Mouse (Mus musculus) CH12.LX (cell line): ENCODE results near the gene 1700067K01Rik. TPM values are rescaled to one million over a fixed set of nuclear protein-coding genes. Genes with fewer than 3 reads are reported as not detected.

ENCODE experiments used
- DNase-seq: peaks from one replicate; pipeline ENCODE4 v3.0.0-alpha.2; 2013; ENCODE audit errors: extremely low read depth
- H3K27ac ChIP-seq: 2 replicates; pipeline ENCODE4 v1.5.1; 2012; ENCODE audit warnings: low read depth, mild to moderate bottlenecking, control low read depth, moderate library complexity; ENCODE audit not compliant: insufficient read depth
- H3K27me3 ChIP-seq: replicated peaks from 2 replicates; pipeline ENCODE3; 2012; ENCODE audit warnings: inconsistent platforms
- H3K36me3 ChIP-seq, 2 experiments: replicated peaks in 1 of 2; 2 replicates each; pipeline versions ENCODE3 to v1.6.1; 2012; ENCODE audit warnings: inconsistent platforms in 1 of 2, low read length in 1 of 2, mild to moderate bottlenecking in 1 of 2, mixed read lengths in 1 of 2, moderate library complexity in 1 of 2; ENCODE audit not compliant: control insufficient read depth in 1 of 2, insufficient read depth in 1 of 2
- H3K4me1 ChIP-seq, 2 experiments: 2 replicates each; pipeline ENCODE4 v1.6.1; 2012; ENCODE audit warnings: inconsistent platforms in 1 of 2, moderate library complexity in 1 of 2; ENCODE audit not compliant: insufficient read depth in 2 of 2, control insufficient read depth in 1 of 2
- H3K4me2 ChIP-seq: 2 replicates; pipeline ENCODE4 v1.6.1; 2012; ENCODE audit warnings: low read depth, mild to moderate bottlenecking, control low read depth; ENCODE audit not compliant: poor library complexity, insufficient read depth, severe bottlenecking
- H3K4me3 ChIP-seq, 3 experiments: fragments of 150-350 bp in 1 of 3; sonication (generic) in 1 of 3; replicated peaks in 1 of 3; 2 replicates each; pipeline versions ENCODE3 to v1.5.1; 2011 to 2012; ENCODE audit warnings: low read depth in 2 of 3, low read length in 2 of 3, mild to moderate bottlenecking in 2 of 3, moderate library complexity in 2 of 3, control low read depth in 1 of 3, improper control_type of control experiment in 1 of 3, inconsistent platforms in 1 of 3, mixed read lengths in 1 of 3; ENCODE audit not compliant: poor library complexity in 1 of 3
- H3K79me2 ChIP-seq: replicated peaks from 2 replicates; pipeline ENCODE4 v1.6.1; 2012; ENCODE audit warnings: mild to moderate bottlenecking, moderate library complexity; ENCODE audit not compliant: control insufficient read depth, poor library complexity, insufficient read depth, severe bottlenecking; ENCODE audit errors: extremely low read depth
- H3K9ac ChIP-seq: 2 replicates; pipeline ENCODE4 v1.6.1; 2012; ENCODE audit warnings: low read depth, mild to moderate bottlenecking, control low read depth, moderate library complexity; ENCODE audit not compliant: insufficient read depth
- H3K9me3 ChIP-seq: replicated peaks from 2 replicates; pipeline ENCODE3; 2012; ENCODE audit warnings: low read length, inconsistent platforms, mixed read lengths
- EP300 ChIP-seq: IDR thresholded peaks from 2 replicates; pipeline ENCODE4 v1.6.1; 2011; ENCODE audit warnings: low read length, improper control_type of control experiment
- GABPA ChIP-seq: IDR thresholded peaks from 2 replicates; pipeline ENCODE4 v1.6.1; 2012; ENCODE audit warnings: low read depth, low read length, improper control_type of control experiment, inconsistent platforms; ENCODE audit not compliant: insufficient replicate concordance
- MAFK ChIP-seq: IDR thresholded peaks from 2 replicates; pipeline ENCODE4 v1.6.1; 2011; ENCODE audit warnings: low read length, improper control_type of control experiment; ENCODE audit not compliant: insufficient replicate concordance
- MAZ ChIP-seq: IDR thresholded peaks from 2 replicates; pipeline ENCODE4 v1.6.1; 2012; ENCODE audit warnings: low read depth, mild to moderate bottlenecking, inconsistent platforms, low read length, improper control_type of control experiment, moderate library complexity
- NELFE ChIP-seq: IDR thresholded peaks from 2 replicates; pipeline ENCODE4 v1.6.1; 2011; ENCODE audit warnings: low read depth, low read length, improper control_type of control experiment
- SIN3A ChIP-seq: IDR thresholded peaks from 2 replicates; pipeline ENCODE4 v1.6.1; 2012; ENCODE audit warnings: low read length, improper control_type of control experiment, inconsistent platforms
- TBP ChIP-seq: conservative IDR thresholded peaks from 2 replicates; pipeline ENCODE4 v1.6.1; 2011; ENCODE audit warnings: low read depth, low read length, improper control_type of control experiment
- TCF12 ChIP-seq: IDR thresholded peaks from 2 replicates; pipeline ENCODE4 v1.6.1; 2014; ENCODE audit warnings: low read depth, mild to moderate bottlenecking, inconsistent platforms, low read length, improper control_type of control experiment
- UBTF ChIP-seq: IDR thresholded peaks from 2 replicates; pipeline ENCODE4 v1.6.1; 2012; ENCODE audit warnings: low read depth, mild to moderate bottlenecking, inconsistent platforms, low read length, improper control_type of control experiment, moderate library complexity
- USF1 ChIP-seq: IDR thresholded peaks from 2 replicates; pipeline ENCODE4 v1.6.1; 2014; ENCODE audit warnings: low read depth, mild to moderate bottlenecking, inconsistent platforms, low read length, improper control_type of control experiment
- ZC3H11A ChIP-seq: IDR thresholded peaks from 2 replicates; pipeline ENCODE4 v1.6.1; 2012; ENCODE audit warnings: low read depth, mild to moderate bottlenecking, inconsistent platforms, low read length, improper control_type of control experiment
- ZMIZ1 ChIP-seq: IDR thresholded peaks from 2 replicates; pipeline ENCODE4 v1.6.1; 2012; ENCODE audit warnings: low read depth, mild to moderate bottlenecking, inconsistent platforms, low read length, improper control_type of control experiment
- dilution Hi-C: fragments of 300-500 bp; cut with MboI; formaldehyde crosslinking; loops from 2 replicates; pipeline ENCODE4 v1.14.3; 2020; ENCODE audit warnings: low sequenced_read_pairs; ENCODE audit not compliant: extremely low pct_unique_long_range_greater_than_20kb, extremely low pct_ligation_motif_present
- in situ Hi-C: fragments of 300-500 bp; cut with MboI; formaldehyde crosslinking; loops from 3 replicates; pipeline ENCODE4 v1.14.3; 2019; ENCODE audit warnings: low sequenced_read_pairs, low pct_ligation_motif_present, low pct_unique_long_range_greater_than_20kb, mixed read lengths
- polyA plus RNA-seq: library from polyadenylated mRNA; unstranded; fragments of >175 nt; gene quantifications from 2 replicates; pipeline ENCODE4 v1.2.1, GENCODE M21; 2012; ENCODE audit warnings: low read depth; ENCODE audit not compliant: insufficient read length
- total RNA-seq, 2 experiments: library from RNA; depleted of rRNA; stranded (reverse); fragments of 300-350 nt in 1 of 2; fragments of >200 nt in 1 of 2; gene quantifications; 2 replicates each; pipeline ENCODE4 v1.2.3; 2012 to 2014

Gene 1700067K01Rik
- total and polyA plus RNA-seq, 3 experiments, result 0.38 to 0.67 TPM; not detected in 1

DNA sequence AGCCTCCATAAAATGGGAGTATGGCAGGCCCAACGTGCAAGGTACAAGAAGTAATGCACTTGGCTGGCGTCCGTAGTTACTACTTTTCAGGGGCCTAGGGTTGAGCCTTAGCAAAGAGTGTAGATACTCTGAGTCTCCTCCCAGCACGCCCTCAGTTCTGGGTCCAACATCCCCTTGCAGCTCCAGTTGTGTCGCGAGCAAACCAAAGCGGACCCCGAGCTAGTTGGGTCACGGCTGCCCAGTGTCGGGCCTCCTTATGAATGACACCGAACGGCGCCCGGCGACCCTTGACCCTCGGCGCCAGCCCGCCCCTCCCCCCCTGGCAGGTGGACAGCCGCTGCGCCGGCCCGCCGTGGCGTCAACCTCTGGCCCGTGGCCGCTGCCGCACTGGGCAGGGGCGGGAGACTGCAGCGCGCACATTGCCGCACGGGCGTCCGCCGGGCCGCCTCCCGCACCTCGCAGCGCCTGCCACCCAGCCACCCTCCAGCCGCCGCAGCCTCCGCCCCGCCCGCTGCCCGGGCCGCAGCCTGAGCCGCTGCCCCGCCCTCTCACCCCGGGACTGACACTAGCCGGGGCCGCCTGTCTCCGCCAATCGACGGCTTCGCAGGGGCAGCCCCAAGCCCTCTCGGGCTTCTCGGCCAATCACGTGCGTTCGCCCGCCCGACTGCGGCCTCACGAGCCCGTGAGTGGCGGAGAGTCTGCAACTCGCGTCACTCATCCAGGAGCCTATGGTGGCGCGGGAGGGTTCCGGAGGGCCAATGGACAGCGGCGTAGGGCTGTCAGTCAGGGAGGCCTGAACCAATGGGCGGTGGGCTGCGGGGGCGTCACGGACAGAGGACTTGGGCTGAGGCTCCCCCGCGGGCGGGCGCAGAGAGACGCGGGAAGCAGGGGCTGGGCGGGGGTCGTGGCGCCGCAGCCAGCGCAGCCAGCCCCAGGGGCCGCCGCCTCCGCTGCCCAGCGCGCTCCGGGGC lies 28.9 kb upstream of the 1700067K01Rik start, which contains the start of gene Prkaca (continued):
- no peak for TF ChIP-seq UBTF

DNA sequence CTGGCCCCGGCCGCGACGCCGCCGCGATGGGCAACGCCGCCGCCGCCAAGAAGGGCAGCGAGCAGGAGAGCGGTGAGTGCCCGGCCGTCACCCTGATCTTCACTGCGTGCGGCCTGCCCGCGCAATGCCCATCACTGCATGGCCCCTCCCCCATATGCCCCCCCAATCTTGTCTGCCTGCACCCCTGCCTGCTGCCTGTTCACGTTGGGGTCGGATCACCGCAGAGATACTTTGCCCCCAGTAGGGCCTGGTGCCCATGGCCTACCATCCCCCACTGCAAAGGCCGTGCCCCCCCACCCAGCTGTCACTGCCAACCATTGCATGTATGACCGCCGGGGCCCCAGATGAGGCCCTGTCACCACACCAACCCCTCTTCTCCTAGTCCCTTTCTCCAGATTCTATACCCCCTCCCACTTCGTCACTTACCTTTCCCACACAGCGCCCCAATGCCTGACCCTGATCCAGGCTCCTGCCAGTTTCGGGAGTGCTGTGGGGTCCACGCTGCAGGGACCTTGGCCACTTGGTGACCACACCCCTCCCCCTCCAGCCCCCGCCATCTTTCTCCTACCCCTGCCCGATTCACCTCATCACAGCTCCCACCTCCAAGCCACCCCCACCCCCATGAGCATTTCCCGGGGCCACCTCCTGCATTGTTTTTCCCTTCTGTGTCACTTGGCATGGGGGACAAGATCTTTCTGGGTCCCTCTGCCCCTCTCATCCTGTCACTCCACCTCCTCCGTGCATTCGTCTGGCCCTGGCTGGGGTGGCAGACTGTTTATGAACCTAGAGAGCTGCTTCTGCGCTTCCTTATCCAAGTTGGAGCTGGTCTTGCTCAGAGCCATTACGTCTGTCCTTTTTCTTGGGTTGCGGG lies 27.9 kb upstream of the 1700067K01Rik start:
- no peaks in the 10 kb centered on the region for H3K9me3 ChIP-seq
- TF ChIP-seq SIN3A, result no peak
- 0 out of 2 replicates have a peak, but pooled peaks have one; percentile 5 for TF ChIP-seq NELFE
- no peaks in the 10 kb centered on the region for H3K27me3 ChIP-seq
- peaks cover 12 to 43% of the 10 kb centered on the region in 2 experiments for H3K4me1 ChIP-seq
- H3K4me3 ChIP-seq, result peak overlapping the region; percentile 66 to 99 (median 82)
- H3K27ac ChIP-seq, result peak overlapping the region; percentile 7; the same call in 1 of the 2 replicates
- DNase-seq, result no peak
- peak overlapping the region; percentile 93 for H3K4me2 ChIP-seq
- dilution Hi-C loops (no loop called here), in situ Hi-C loops (no loop called here)
- peaks cover 4% of the 10 kb centered on the region; the same call in 1 of the 2 replicates for H3K79me2 ChIP-seq
- H3K9ac ChIP-seq, result peak overlapping the region; percentile 72
- peaks cover 12 to 33% of the 10 kb centered on the region in 2 experiments for H3K36me3 ChIP-seq

GRCm38 (mm10) chr8:83974521-83974920 lies 26.8 kb upstream of the 1700067K01Rik start:
- dilution Hi-C loops, result no loop called here
- peaks cover 12 to 45% of the 10 kb centered on the region in 2 experiments for H3K4me1 ChIP-seq
- no peak overlapping the region for H3K27ac ChIP-seq
- no peak overlapping the region for H3K9ac ChIP-seq
- H3K4me3 ChIP-seq, result no peak overlapping the region
- DNase-seq, result no peak
- H3K9me3 ChIP-seq, result no peaks in the 10 kb centered on the region
- TF ChIP-seq EP300 (no peak), USF1 (no peak), TBP (no peak), MAZ (no peak), MAFK (no peak), GABPA (no peak), TCF12 (no peak), ZMIZ1 (no peak), ZC3H11A (no peak)
- TF ChIP-seq, all 38 proteins: peak for 0
- peaks cover 4% of the 10 kb centered on the region; the same call in 1 of the 2 replicates for H3K79me2 ChIP-seq
- no peaks in the 10 kb centered on the region for H3K27me3 ChIP-seq
- no peak overlapping the region for H3K4me2 ChIP-seq
- H3K36me3 ChIP-seq, result peaks cover 4 to 27% of the 10 kb centered on the region in 2 experiments
- in situ Hi-C loops, result no loop called here
